Mouse (Mus musculus) embryonic fibroblast, embryonic 13.5 days (primary cell): ENCODE results near the gene Cyp2f2.

ENCODE experiments used
- CTCF ChIP-seq: IDR thresholded peaks from 2 replicates; pipeline ENCODE4 v1.5.1; 2011; ENCODE audit warnings: mild to moderate bottlenecking, control low read depth, low read length, moderate library complexity, borderline replicate concordance; ENCODE audit not compliant: insufficient read depth
- POLR2A ChIP-seq: IDR thresholded peaks from 2 replicates; pipeline ENCODE4 v1.6.1; 2011; ENCODE audit warnings: low read depth, mild to moderate bottlenecking, control low read depth, low read length, moderate library complexity

DNA sequence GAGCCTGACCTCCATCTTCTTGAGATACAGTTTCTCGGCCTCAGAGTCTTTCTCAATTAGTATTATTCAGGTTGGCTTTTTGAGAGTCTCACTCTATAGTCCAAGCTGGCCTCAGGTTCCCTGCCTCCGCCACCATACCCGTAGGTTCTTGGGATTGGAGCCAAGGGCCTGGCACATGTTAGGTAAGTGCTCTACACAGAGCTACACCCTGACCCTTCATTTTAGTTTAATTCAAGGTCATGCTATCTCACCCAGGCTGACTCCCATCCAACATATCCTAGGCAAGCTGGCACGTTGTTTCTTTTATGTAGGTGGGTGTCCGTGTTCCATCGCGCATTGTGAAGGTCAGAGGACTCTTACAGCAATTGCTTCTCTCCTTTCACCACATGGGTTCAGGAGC is 55.2 kb downstream of the Cyp2f2 start:
- TF ChIP-seq POLR2A (no peak), CTCF (no peak)
